Mouse (Mus musculus): Measurements from ENCODE around the gene Gm49398. TPM values are rescaled to one million over a fixed set of nuclear protein-coding genes. Genes with fewer than 3 reads are reported as not detected.

The Gm49398 gene
- total RNA-seq (2014; fragmentation: Nextera tagmentation) (not detected in 2 replicates), total RNA-seq (2017) (not detected in 2 replicates), polyA plus RNA-seq (2012) (not detected in 2 replicates)

GRCm38 (mm10) chr13:61288739-61289138 is at the start of gene Gm49398:
Gene Gm49398, minus strand, starts transcription at chr13:61288839.
- no peak for TF ChIP-seq CTCF (IDR thresholded peaks at IDR 0.05; ENCODE audit: low read depth, low read length)
- TF ChIP-seq GATA2 (IDR thresholded peaks at IDR 0.05; ENCODE audit: borderline replicate concordance, low read depth, low read length), result no peak
- no peak for TF ChIP-seq POLR2AphosphoS5 (IDR thresholded peaks at IDR 0.05; ENCODE audit: insufficient replicate concordance, low read depth, low read length)
- TF ChIP-seq GATA1 (IDR thresholded peaks at IDR 0.05; ENCODE audit: borderline replicate concordance, low read length), result no peak
- TF ChIP-seq TAL1 (conservative IDR thresholded peaks at IDR 0.05; ENCODE audit: low read depth, low read length), result no peak
- ATAC-seq (ENCODE audit: extremely low read depth, insufficient number of reproducible peaks, low FRiP score, poor library complexity, severe bottlenecking), result no peak

DNA sequence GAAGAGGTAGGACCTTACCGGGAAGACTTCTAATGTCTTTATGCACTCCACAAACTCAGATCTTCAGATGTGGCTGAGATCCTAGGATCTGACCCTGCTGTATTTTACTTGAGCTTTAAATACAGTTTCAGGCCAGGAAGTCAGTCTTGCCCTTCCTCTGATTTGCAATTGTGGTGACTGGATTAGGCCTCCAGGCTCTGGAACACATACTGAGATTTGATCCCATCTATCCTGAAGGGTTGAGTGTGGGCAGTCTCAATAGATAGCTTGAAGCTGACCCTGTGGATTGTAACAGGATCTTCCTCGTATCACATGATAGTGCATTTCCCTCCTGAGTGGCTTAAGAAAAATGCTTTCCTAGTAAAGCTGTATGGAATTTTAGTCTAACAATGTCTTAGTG is 33.4 kb downstream of the Gm49398 start, which contains the start of gene Cts8:
Gene Cts8, minus strand, starts transcription at position 101 of the 400 bp plus-strand sequence.
- no peaks in the 10 kb centered on the region for H3K27me3 ChIP-seq (ENCODE audit: insufficient read depth, low read length)
- H3K4me1 ChIP-seq (ENCODE audit: insufficient read depth, low read depth, low read length), result no peaks in the 10 kb centered on the region
- no peak for ATAC-seq (ENCODE audit: extremely low read depth, insufficient number of reproducible peaks, low FRiP score, poor library complexity, severe bottlenecking)
- DNase-seq (ENCODE audit: low spot score), result no peak
- H3K36me3 ChIP-seq (replicated peaks), result no peaks in the 10 kb centered on the region
- TF ChIP-seq GATA1 (IDR thresholded peaks at IDR 0.05; ENCODE audit: borderline replicate concordance, low read length) (no peak), TAL1 (conservative IDR thresholded peaks at IDR 0.05; ENCODE audit: low read depth, low read length) (no peak), GATA2 (IDR thresholded peaks at IDR 0.05; ENCODE audit: borderline replicate concordance, low read depth, low read length) (no peak), POLR2AphosphoS5 (IDR thresholded peaks at IDR 0.05; ENCODE audit: insufficient replicate concordance, low read depth, low read length) (no peak), CTCF (IDR thresholded peaks at IDR 0.05; ENCODE audit: low read depth, low read length) (no peak)
- H3K9me3 ChIP-seq (replicated peaks), result peaks cover 12% of the 10 kb centered on the region; the same call in 1 of the 2 replicates
- H3K4me3 ChIP-seq (ENCODE audit: low read depth, low read length), result no peak within 1 kb of the TSS

More at GRCm38 (mm10) chr13:61288739-61289138, at the start of gene Gm49398:
- Histone ChIP-seq H3K4me3 (ENCODE audit: low read depth, low read length) (no peak within 1 kb of the TSS), H3K36me3 (replicated peaks) (no peaks in the 10 kb centered on the region), H3K27me3 (ENCODE audit: insufficient read depth, low read length) (no peaks in the 10 kb centered on the region), H3K4me1 (ENCODE audit: insufficient read depth, low read depth, low read length) (no peaks in the 10 kb centered on the region), H3K9me3 (replicated peaks) (0 out of 2 replicates have a peak, but pooled peaks cover 4% of the 10 kb centered on the region)
- DNase-seq (ENCODE audit: low spot score), result no peak

- 0 out of 2 replicates have a peak, but pooled peaks have one; percentile 22 for ATAC-seq (ENCODE audit: extremely low read depth, insufficient number of reproducible peaks, low FRiP score, poor library complexity, severe bottlenecking)
- Histone ChIP-seq H3K36me3 (replicated peaks) (no peaks in the 10 kb centered on the region), H3K4me1 (ENCODE audit: insufficient read depth, low read depth, low read length) (no peaks in the 10 kb centered on the region), H3K27me3 (ENCODE audit: insufficient read depth, low read length) (no peaks in the 10 kb centered on the region), H3K9me3 (replicated peaks) (no peaks in the 10 kb centered on the region), H3K4me3 (ENCODE audit: low read depth, low read length) (no peak overlapping the region)
- no peak for DNase-seq (ENCODE audit: low spot score)
- no peak for TF ChIP-seq POLR2AphosphoS5 (IDR thresholded peaks at IDR 0.05; ENCODE audit: insufficient replicate concordance, low read depth, low read length)
- TF ChIP-seq TAL1 (conservative IDR thresholded peaks at IDR 0.05; ENCODE audit: low read depth, low read length), result no peak
- 0 out of 2 replicates have a peak, but pooled peaks have one; percentile 11 for TF ChIP-seq CTCF (IDR thresholded peaks at IDR 0.05; ENCODE audit: low read depth, low read length)
- TF ChIP-seq GATA2 (IDR thresholded peaks at IDR 0.05; ENCODE audit: borderline replicate concordance, low read depth, low read length), result no peak
- TF ChIP-seq GATA1 (IDR thresholded peaks at IDR 0.05; ENCODE audit: borderline replicate concordance, low read length), result no peak
Observed at GRCm38 (mm10) chr13:61241076-61241947, 47.3 kb downstream of the Gm49398 start.

DNA sequence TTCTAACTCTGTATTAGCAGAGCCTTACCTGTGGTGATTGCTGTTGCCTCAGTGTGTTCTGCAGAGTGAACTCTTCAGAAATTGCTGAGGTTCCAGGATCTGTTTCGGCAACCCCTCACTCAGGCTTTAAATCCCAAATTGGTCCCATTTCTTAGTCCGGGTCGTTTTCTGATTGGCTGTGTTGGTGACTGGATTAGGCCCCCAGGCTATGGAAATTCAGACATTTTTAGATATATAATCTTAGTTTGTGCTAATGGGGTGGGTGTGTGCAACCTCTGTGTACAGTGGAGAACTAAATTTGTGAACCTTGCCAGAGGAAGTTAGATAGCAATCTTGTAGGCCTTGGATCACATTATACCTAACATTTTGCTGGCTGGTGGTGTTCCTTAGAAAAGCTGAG is 85.3 kb downstream of the Gm49398 start, which contains the start of gene Cts6:
Gene Cts6, minus strand, starts transcription at position 101 of the 400 bp plus-strand sequence.
- H3K4me1 ChIP-seq (ENCODE audit: insufficient read depth, low read depth, low read length), result no peaks in the 10 kb centered on the region
- H3K36me3 ChIP-seq (replicated peaks), result no peaks in the 10 kb centered on the region
- no peak for ATAC-seq (ENCODE audit: extremely low read depth, insufficient number of reproducible peaks, low FRiP score, poor library complexity, severe bottlenecking)
- DNase-seq (ENCODE audit: low spot score), result no peak
- no peaks in the 10 kb centered on the region for H3K27me3 ChIP-seq (ENCODE audit: insufficient read depth, low read length)
- no peak for TF ChIP-seq GATA1 (IDR thresholded peaks at IDR 0.05; ENCODE audit: borderline replicate concordance, low read length)
- no peak for TF ChIP-seq POLR2AphosphoS5 (IDR thresholded peaks at IDR 0.05; ENCODE audit: insufficient replicate concordance, low read depth, low read length)
- no peak within 1 kb of the TSS for H3K4me3 ChIP-seq (ENCODE audit: low read depth, low read length)
- H3K9me3 ChIP-seq (replicated peaks), result no peaks in the 10 kb centered on the region

Other genes with a start within 250 kb of the Gm49398 start
- gene Ctsq, start 248.2 kb downstream of the Gm49398 start, total RNA-seq (2014; fragmentation: Nextera tagmentation), result not detected in 2 replicates
- gene Ctsq, start 248.2 kb downstream of the Gm49398 start, total RNA-seq (2017), result not detected in 2 replicates
- gene Ctsq, start 248.2 kb downstream of the Gm49398 start, polyA plus RNA-seq (2012), result not detected in 2 replicates
- not detected in 2 replicates for gene Ctsr, start 124.6 kb downstream of the Gm49398 start, total RNA-seq (2014; fragmentation: Nextera tagmentation)
- gene Ctsr, start 124.6 kb downstream of the Gm49398 start, total RNA-seq (2017), result not detected in 2 replicates
- gene Ctsr, start 124.6 kb downstream of the Gm49398 start, polyA plus RNA-seq (2012), result not detected in 2 replicates
- gene Cts6, start 85.4 kb downstream of the Gm49398 start, total RNA-seq (2014; fragmentation: Nextera tagmentation), result not detected in 2 replicates
- not detected in 2 replicates for gene Cts6, start 85.4 kb downstream of the Gm49398 start, total RNA-seq (2017)
- gene Cts6, start 85.4 kb downstream of the Gm49398 start, polyA plus RNA-seq (2012), result not detected in 2 replicates
- gene Cts8, start 33.5 kb downstream of the Gm49398 start, total RNA-seq (2014; fragmentation: Nextera tagmentation), result not detected in 2 replicates
- gene Cts8, start 33.5 kb downstream of the Gm49398 start, total RNA-seq (2017), result not detected in 2 replicates
- not detected in 2 replicates for gene Cts8, start 33.5 kb downstream of the Gm49398 start, polyA plus RNA-seq (2012)
- gene Cts7, start 69.4 kb upstream of the Gm49398 start, total RNA-seq (2014; fragmentation: Nextera tagmentation), result not detected in 2 replicates
- gene Cts7, start 69.4 kb upstream of the Gm49398 start, total RNA-seq (2017), result not detected in 2 replicates
- gene Cts7, start 69.4 kb upstream of the Gm49398 start, polyA plus RNA-seq (2012), result not detected in 2 replicates